Mouse (Mus musculus): ENCODE measurements around the gene Efna4. TPM values are rescaled to one million over a fixed set of nuclear protein-coding genes. Genes with fewer than 3 reads are reported as not detected.
A peak's percentile ranks its signal among the peaks of the same experiment; 100 is the strongest.

Gene Efna4
- polyA plus RNA-seq, 1 experiment from 2014 or later, result 20.6 TPM

DNA sequence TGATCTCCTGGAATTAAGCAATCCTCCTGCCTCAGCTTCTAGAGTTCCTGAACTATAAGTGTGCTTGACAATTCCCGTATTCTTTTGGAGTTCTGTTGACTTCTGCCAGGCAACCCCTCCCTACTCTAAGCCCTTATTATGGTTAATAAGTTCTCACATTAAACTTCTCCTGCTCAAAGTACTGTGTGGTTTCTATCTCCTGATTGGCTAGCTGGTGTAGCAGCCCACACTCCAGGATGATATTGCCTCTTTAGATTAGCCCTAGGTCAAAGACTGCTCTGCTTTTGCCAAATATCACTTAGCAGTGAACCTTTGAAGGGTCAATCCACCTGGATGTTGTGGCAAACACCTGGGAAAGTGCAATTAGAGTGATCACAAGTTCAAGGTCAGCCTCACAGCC, 37.8 kb downstream of the Efna4 start:
- DNase-seq (ENCODE audit: low spot score), result no peak
- Histone ChIP-seq H3K9me3 (ENCODE audit: control insufficient read depth, low read length) (no peaks in the 10 kb centered on the region), H3K4me3 (ENCODE audit: low read depth, low read length) (peak overlapping the region; percentile 2; the same call in 1 of the 2 replicates), H3K27me3 (replicated peaks; ENCODE audit: control insufficient read depth, insufficient read depth, low read length) (no peaks in the 10 kb centered on the region), H3K4me2 (ENCODE audit: low read length) (peak overlapping the region; percentile 52), H3K27ac (ENCODE audit: low read depth) (no peak overlapping the region), H3K36me3 (ENCODE audit: control insufficient read depth, insufficient read depth, low read length) (no peaks in the 10 kb centered on the region), H3K9ac (ENCODE audit: low read length) (no peak overlapping the region; the same call in 1 of the 2 replicates), H3K4me1 (replicated peaks; ENCODE audit: control insufficient read depth, insufficient read depth, low read length) (no peaks in the 10 kb centered on the region)
- 15% methylated on average over 1 of the region's 1 CpGs for WGBS
- ATAC-seq (replicated peaks; ENCODE audit: low FRiP score, low TSS enrichment, low read depth), result peak; percentile 71

DNA sequence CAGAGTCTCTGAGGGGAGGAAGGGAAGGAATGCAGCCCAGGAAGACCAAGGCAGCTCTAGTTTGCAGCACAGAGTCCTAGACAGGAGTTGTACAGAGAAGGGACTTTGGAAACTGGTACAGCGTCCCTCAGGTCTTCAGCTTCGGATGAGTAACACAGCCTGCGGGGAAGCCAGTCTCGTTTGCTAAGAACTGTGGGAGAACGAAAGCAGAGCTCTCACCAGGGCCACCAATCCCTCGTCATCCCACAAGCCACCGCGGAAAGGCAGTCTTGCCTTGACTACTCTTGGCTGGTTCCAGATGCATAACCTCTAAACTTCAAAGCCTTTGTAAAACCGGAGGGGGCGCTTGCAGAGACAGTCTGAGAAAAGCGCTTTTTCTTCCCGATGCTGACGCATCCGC, 38.3 kb downstream of the Efna4 start:
- Histone ChIP-seq H3K9me3 (ENCODE audit: control insufficient read depth, low read length) (no peaks in the 10 kb centered on the region), H3K36me3 (ENCODE audit: control insufficient read depth, insufficient read depth, low read length) (no peaks in the 10 kb centered on the region), H3K4me1 (replicated peaks; ENCODE audit: control insufficient read depth, insufficient read depth, low read length) (no peaks in the 10 kb centered on the region), H3K9ac (ENCODE audit: low read length) (peak overlapping the region; percentile 31; the same call in 1 of the 2 replicates), H3K27me3 (replicated peaks; ENCODE audit: control insufficient read depth, insufficient read depth, low read length) (no peaks in the 10 kb centered on the region), H3K4me2 (ENCODE audit: low read length) (peak overlapping the region; percentile 52), H3K27ac (ENCODE audit: low read depth) (no peak overlapping the region; the same call in 1 of the 2 replicates), H3K4me3 (ENCODE audit: low read depth, low read length) (peak overlapping the region; percentile 2; the same call in 1 of the 2 replicates)
- DNase-seq (ENCODE audit: low spot score) (peak; percentile 76), ATAC-seq (replicated peaks; ENCODE audit: low FRiP score, low TSS enrichment, low read depth) (0 out of 2 replicates have a peak, but pooled peaks have one; percentile 40)
- 3% methylated on average over 14 of the region's 14 CpGs for WGBS

DNA sequence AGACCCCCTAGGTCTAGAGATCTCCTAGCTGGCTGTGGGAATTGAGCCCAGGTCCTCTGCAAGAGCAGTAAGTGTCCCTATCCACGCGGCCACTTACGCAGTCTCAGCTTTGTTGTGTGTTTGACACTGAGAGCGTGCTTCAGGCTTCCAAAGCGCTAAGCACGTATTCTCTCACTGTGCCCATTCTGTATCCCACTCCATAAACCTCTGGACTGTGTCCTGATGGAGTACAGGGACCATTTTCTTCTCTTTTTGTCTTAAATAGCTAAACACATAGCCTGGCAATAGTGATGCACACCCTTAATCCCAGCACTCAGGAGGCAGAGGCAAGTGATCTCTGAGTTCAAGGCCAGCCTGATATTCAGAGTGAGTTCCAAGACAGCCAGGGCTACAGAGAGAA, 38.9 kb downstream of the Efna4 start:
- no peaks in the 10 kb centered on the region for H3K9me3 ChIP-seq (ENCODE audit: control insufficient read depth, low read length)
- no peaks in the 10 kb centered on the region for H3K4me1 ChIP-seq (replicated peaks; ENCODE audit: control insufficient read depth, insufficient read depth, low read length)
- no peak overlapping the region; the same call in 1 of the 2 replicates for H3K27ac ChIP-seq (ENCODE audit: low read depth)
- no peaks in the 10 kb centered on the region for H3K27me3 ChIP-seq (replicated peaks; ENCODE audit: control insufficient read depth, insufficient read depth, low read length)
- no peaks in the 10 kb centered on the region for H3K36me3 ChIP-seq (ENCODE audit: control insufficient read depth, insufficient read depth, low read length)
- ATAC-seq (replicated peaks; ENCODE audit: low FRiP score, low TSS enrichment, low read depth), result no peak
- no peak for DNase-seq (ENCODE audit: low spot score)
- H3K9ac ChIP-seq (ENCODE audit: low read length), result no peak overlapping the region
- 78% methylated on average over 6 of the region's 6 CpGs for WGBS
- H3K4me3 ChIP-seq (ENCODE audit: low read depth, low read length), result no peak overlapping the region
- H3K4me2 ChIP-seq (ENCODE audit: low read length), result no peak overlapping the region

DNA sequence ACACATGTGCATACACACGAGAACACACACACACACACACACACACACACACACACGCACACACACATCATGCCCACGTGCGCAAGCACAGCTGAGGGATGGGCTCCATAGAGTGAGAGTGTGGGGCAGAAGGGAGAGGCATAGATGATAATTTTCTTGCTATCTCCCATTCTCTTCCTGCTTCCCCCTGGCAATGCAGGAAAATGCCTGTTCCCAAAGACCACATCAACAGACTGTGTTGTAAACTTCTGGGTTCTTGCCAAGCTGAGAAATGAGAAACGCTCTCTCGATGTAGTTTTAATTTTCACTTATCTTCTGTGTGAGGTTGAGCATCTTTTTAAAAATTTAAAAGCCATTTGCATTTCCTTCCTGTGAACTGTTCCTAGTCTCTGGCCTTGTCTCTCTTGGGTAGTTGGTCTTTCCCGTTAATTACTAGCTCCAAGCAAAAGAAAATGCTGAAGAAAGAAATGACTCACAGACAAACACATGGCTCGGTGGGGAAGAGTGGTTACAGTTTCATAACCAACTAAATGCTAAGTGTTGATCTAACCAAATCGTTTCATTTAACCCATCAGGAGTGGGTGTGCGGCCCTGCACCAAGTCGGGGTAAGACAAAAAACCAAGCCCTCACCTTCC, 40.9 kb downstream of the Efna4 start:
- Histone ChIP-seq H3K36me3 (ENCODE audit: control insufficient read depth, insufficient read depth, low read length) (no peaks in the 10 kb centered on the region), H3K27ac (ENCODE audit: low read depth) (no peak overlapping the region), H3K4me2 (ENCODE audit: low read length) (no peak overlapping the region), H3K4me3 (ENCODE audit: low read depth, low read length) (no peak overlapping the region), H3K4me1 (replicated peaks; ENCODE audit: control insufficient read depth, insufficient read depth, low read length) (no peaks in the 10 kb centered on the region), H3K27me3 (replicated peaks; ENCODE audit: control insufficient read depth, insufficient read depth, low read length) (no peaks in the 10 kb centered on the region), H3K9me3 (ENCODE audit: control insufficient read depth, low read length) (no peaks in the 10 kb centered on the region), H3K9ac (ENCODE audit: low read length) (no peak overlapping the region)
- no peak for ATAC-seq (replicated peaks; ENCODE audit: low FRiP score, low TSS enrichment, low read depth)
- DNase-seq (ENCODE audit: low spot score), result no peak
- 87% methylated on average over 11 of the region's 11 CpGs for WGBS

DNA sequence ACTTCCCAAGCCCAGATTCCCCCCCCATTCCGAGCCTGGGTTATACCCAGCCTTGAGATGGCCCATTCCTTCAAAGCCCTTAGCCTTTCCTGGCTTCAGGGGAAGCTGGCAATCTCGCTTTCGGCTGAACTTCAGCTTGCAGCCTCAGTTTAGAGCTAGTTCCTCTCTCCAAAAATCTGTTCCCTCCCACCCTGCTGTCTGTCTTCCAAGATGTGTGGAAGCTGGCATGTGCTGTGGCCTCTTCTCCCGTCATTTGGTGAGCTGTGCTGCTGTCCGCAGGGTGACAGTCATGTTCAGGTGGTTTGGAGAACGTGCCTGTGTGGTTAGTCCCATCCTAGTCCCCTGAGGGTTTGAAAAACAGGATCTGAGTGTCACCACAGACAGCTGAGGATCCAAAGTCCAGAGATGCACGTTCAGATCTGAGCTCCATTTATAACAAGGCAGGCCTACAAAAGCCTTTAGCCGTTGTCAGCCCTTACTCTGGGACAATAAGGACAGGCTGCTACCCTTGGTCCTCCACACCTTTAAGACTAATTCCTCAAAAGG, 42.1 kb downstream of the Efna4 start:
- no peak overlapping the region for H3K4me3 ChIP-seq (ENCODE audit: low read depth, low read length)
- ATAC-seq (replicated peaks; ENCODE audit: low FRiP score, low TSS enrichment, low read depth) (no peak), DNase-seq (ENCODE audit: low spot score) (no peak)
- H3K27ac ChIP-seq (ENCODE audit: low read depth), result no peak overlapping the region
- no peaks in the 10 kb centered on the region for H3K27me3 ChIP-seq (replicated peaks; ENCODE audit: control insufficient read depth, insufficient read depth, low read length)
- 0 out of 2 replicates have a peak, but pooled peaks cover 5% of the 10 kb centered on the region for H3K4me1 ChIP-seq (replicated peaks; ENCODE audit: control insufficient read depth, insufficient read depth, low read length)
- no peaks in the 10 kb centered on the region for H3K9me3 ChIP-seq (ENCODE audit: control insufficient read depth, low read length)
- no peaks in the 10 kb centered on the region for H3K36me3 ChIP-seq (ENCODE audit: control insufficient read depth, insufficient read depth, low read length)
- no peak overlapping the region for H3K9ac ChIP-seq (ENCODE audit: low read length)
- WGBS, result 77% methylated on average over 8 of the region's 8 CpGs
- no peak overlapping the region for H3K4me2 ChIP-seq (ENCODE audit: low read length)

DNA sequence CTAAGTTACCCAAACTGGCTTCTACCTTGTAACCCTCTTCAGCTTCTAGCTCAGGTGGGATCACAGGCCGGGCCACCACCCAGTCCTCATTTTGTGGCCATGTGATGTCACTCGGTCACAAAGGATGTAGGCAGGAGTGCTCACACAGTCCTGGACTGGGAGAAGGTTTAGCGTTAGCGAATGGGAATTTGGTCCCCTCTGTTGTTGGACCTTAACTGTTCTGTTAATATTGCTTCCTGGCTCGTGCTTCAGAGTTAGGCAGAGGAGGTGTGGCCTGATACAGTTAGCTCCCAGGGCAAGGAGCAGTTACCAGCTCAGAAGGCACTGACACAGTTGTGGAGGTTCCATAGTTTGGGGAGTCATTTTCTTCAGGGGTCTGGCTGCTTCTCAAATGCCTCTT, 43.6 kb downstream of the Efna4 start:
- DNase-seq (ENCODE audit: low spot score), result no peak
- Histone ChIP-seq H3K27me3 (replicated peaks; ENCODE audit: control insufficient read depth, insufficient read depth, low read length) (no peaks in the 10 kb centered on the region), H3K4me1 (replicated peaks; ENCODE audit: control insufficient read depth, insufficient read depth, low read length) (0 out of 2 replicates have a peak, but pooled peaks cover 5% of the 10 kb centered on the region), H3K4me2 (ENCODE audit: low read length) (no peak overlapping the region), H3K9ac (ENCODE audit: low read length) (no peak overlapping the region), H3K4me3 (ENCODE audit: low read depth, low read length) (no peak overlapping the region), H3K9me3 (ENCODE audit: control insufficient read depth, low read length) (no peaks in the 10 kb centered on the region), H3K36me3 (ENCODE audit: control insufficient read depth, insufficient read depth, low read length) (no peaks in the 10 kb centered on the region), H3K27ac (ENCODE audit: low read depth) (no peak overlapping the region)
- 71% methylated on average over 5 of the region's 5 CpGs for WGBS
- ATAC-seq (replicated peaks; ENCODE audit: low FRiP score, low TSS enrichment, low read depth), result no peak

DNA sequence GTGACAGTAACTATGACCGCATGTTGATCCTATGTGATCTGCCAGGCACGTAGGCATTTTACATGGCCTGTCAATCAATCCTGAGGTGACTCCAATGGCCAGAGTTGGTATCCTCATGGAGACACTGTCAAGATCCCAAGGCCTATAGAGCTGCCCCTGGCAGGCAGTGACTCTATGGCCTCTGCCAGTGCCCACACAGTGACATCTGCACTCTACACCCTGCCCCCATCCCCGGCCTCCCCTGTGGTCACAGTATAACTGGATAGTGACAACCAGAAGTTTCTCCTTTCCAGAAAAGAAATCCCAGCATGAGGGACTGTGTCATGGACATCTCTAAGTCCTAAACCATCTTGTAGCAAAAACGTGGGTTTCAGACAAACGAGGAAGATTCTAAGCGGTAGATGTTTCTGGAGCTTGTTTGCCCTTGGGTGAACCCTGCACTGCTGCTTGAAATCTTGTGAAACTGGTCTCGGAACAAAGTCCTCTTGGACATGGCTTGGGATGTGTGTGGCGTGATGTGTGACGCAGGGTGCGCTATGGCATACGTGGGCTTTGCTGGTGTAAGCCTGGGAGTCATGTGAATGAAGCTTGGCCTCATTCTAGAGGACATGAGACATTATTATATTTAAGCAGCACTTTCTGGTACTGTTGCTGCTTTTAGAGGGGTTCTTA, 44.4 kb downstream of the Efna4 start:
- no peak for DNase-seq (ENCODE audit: low spot score)
- no peak for ATAC-seq (replicated peaks; ENCODE audit: low FRiP score, low TSS enrichment, low read depth)
- Histone ChIP-seq H3K9ac (ENCODE audit: low read length) (no peak overlapping the region), H3K4me2 (ENCODE audit: low read length) (no peak overlapping the region), H3K4me1 (replicated peaks; ENCODE audit: control insufficient read depth, insufficient read depth, low read length) (0 out of 2 replicates have a peak, but pooled peaks cover 5% of the 10 kb centered on the region), H3K4me3 (ENCODE audit: low read depth, low read length) (no peak overlapping the region), H3K9me3 (ENCODE audit: control insufficient read depth, low read length) (no peaks in the 10 kb centered on the region), H3K36me3 (ENCODE audit: control insufficient read depth, insufficient read depth, low read length) (no peaks in the 10 kb centered on the region), H3K27ac (ENCODE audit: low read depth) (no peak overlapping the region), H3K27me3 (replicated peaks; ENCODE audit: control insufficient read depth, insufficient read depth, low read length) (no peaks in the 10 kb centered on the region)
- 88% methylated on average over 11 of the region's 11 CpGs for WGBS

DNA sequence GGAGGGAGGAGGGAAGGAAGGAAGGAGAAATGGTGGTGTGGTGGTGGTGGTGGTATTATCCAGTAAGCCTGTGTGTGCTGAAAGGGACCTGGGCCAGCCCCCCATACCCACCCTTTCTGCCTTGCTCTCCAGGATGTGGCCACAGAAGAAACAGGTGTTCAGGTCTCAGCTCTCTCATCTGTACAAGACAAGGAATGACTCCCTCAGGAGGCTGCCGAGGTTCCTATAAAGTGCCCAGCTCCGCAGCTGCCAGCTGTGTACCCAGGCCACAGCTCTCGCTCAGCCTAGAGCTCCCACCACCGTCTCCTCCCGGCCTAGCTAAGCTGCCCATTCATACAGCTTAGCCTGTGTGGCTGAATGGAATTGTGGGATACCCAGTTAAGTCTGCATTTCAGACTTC, 45.5 kb downstream of the Efna4 start:
- 67% methylated on average over 5 of the region's 5 CpGs for WGBS
- no peak for ATAC-seq (replicated peaks; ENCODE audit: low FRiP score, low TSS enrichment, low read depth)
- no peaks in the 10 kb centered on the region for H3K27me3 ChIP-seq (replicated peaks; ENCODE audit: control insufficient read depth, insufficient read depth, low read length)

More for the DNA sequence above, 45.5 kb downstream of the Efna4 start:
- no peaks in the 10 kb centered on the region for H3K9me3 ChIP-seq (ENCODE audit: control insufficient read depth, low read length)
- DNase-seq (ENCODE audit: low spot score), result no peak
- no peak overlapping the region for H3K27ac ChIP-seq (ENCODE audit: low read depth)
- no peak overlapping the region for H3K9ac ChIP-seq (ENCODE audit: low read length)
- H3K36me3 ChIP-seq (ENCODE audit: control insufficient read depth, insufficient read depth, low read length), result no peaks in the 10 kb centered on the region
- 0 out of 2 replicates have a peak, but pooled peaks cover 5% of the 10 kb centered on the region for H3K4me1 ChIP-seq (replicated peaks; ENCODE audit: control insufficient read depth, insufficient read depth, low read length)
- H3K4me2 ChIP-seq (ENCODE audit: low read length), result no peak overlapping the region
- H3K4me3 ChIP-seq (ENCODE audit: low read depth, low read length), result no peak overlapping the region
